Mouse (Mus musculus) cortical plate, adult 2 months (tissue): ENCODE measurements around the gene Epas1.

ENCODE experiments used
- CTCF ChIP-seq: fragments of 200-500 bp; IDR thresholded peaks from 2 replicates; pipeline ENCODE4 v1.5.1; 2011; ENCODE audit warnings: mild to moderate bottlenecking, control low read depth, low read length; ENCODE audit not compliant: insufficient read depth; ENCODE audit errors: extremely low read depth
- POLR2A ChIP-seq: fragments of 200-500 bp; IDR thresholded peaks from 2 replicates; pipeline ENCODE4 v1.6.1; 2011; ENCODE audit warnings: mild to moderate bottlenecking, low read length, control low read depth; ENCODE audit not compliant: insufficient read depth; ENCODE audit errors: extremely low read depth

- TF ChIP-seq POLR2A (no peak), CTCF (no peak)
These were observed 48.3 kb upstream of the Epas1 start for GRCm38 (mm10) chr17:86705236-86705635.
